Mouse (Mus musculus) gonadal fat pad, adult 2 months (tissue): ENCODE measurements around the gene Spag16. TPM values are rescaled to one million over a fixed set of nuclear protein-coding genes. Genes with fewer than 3 reads are reported as not detected.

Experiments used
- DNase-seq: peaks from one replicate; pipeline ENCODE4 v3.0.0-alpha.2; 2012; ENCODE audit warnings: low read depth
- polyA plus RNA-seq: library from polyadenylated mRNA; depleted of rRNA; stranded (reverse); fragments of >200 nt; gene quantifications from 2 replicates; pipeline ENCODE4 v1.2.3, GENCODE M21; 2012; rRNA removed

Spag16 gene
- polyA plus RNA-seq, 1 experiment: 0.72 TPM

DNA sequence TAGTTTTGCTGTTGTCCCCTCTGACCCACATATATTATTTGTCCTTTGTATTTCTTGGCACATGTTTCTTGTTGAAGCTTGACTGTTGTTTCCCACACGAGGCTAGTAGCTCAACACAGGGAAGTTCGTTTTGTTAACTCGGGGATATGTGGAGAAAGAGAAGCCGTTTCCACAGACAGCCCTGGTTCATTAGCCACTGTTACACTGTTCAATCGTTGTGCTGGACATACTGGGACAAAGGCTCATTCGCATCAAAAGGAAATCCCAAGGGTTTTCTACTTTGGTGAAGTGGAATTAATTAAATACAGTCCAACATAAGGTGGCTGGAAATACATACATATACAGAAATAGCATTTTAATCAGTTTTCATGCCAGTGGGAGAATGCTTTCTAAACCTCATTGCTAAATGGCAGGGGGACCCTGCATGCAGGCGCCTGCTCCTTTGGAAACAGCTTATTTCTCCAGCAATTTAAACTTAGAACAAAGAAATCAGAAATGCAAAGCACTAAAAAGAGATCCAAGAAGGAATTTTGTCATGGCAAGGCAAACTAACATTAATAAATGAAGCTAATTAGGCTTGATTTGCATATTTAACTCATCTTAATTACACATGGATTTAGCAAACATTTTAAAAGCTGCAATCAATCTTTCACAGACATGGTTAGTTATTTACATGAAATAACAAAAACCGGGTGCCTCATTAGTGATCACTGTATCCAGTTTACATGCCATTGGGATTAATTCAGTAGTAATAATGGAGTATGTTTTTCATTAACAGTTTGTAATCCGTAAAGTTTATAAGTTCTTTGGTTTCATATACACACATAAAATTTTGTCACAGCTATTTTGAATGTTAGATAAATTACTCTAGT, 615.7 kb downstream of the Spag16 start:
- no peak for DNase-seq

DNA sequence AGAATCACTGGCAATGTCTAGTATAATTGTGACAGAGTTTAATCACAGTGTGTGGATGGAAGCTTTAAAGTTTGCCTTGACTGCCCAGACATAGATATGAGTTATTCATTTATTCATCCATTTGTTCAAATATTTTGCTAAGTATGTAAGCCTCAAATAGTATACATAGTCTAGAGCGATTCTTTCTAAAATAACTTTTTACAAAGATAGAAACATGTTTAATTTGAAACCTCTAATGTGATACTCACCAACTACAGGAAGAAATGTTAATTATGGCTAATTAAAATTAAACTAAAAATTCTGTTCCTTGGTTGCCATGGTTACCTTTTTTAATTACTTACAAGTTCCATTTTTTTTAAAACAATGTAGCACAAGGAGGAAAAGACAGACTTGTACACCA, 653.1 kb downstream of the Spag16 start:
- no peak for DNase-seq

DNA sequence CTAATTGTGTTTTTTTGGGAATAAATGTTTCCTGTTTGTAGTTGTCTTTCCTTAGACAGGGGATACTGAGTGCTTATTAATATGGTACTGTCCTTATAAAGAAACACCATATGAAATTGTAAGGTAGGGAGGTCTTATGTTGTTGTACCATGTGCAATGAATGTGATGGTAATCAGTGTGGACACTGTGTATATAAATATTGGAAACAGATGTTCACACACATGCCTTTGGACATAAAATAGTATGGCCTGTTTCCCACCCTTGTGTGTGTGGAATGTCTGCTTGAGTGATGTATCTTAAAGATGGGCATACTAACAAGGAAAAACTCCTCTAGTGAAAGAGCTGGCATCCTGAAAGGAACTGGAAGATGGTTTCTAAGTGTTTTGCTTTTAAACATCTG, 692.1 kb downstream of the Spag16 start:
- no peak for DNase-seq

DNA sequence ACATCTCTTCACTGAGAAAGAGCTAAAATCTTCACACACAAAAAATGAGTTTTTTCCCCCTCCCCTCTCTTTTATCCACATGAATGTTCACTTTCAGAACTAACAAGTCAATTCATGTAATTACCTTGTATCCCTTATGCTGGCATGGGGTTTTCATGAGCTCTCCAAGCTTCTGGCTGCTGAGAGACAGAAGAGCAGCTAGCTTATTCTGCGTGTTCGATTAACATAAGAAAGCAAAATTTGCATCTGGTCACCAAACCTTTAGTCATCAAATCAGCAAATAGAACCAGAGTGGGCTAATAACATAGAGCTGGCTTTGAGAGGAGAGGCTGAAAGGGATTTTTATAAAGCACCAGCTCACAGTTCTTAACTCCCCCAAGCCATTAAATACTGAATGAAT, 700.4 kb downstream of the Spag16 start:
- DNase-seq: no peak

DNA sequence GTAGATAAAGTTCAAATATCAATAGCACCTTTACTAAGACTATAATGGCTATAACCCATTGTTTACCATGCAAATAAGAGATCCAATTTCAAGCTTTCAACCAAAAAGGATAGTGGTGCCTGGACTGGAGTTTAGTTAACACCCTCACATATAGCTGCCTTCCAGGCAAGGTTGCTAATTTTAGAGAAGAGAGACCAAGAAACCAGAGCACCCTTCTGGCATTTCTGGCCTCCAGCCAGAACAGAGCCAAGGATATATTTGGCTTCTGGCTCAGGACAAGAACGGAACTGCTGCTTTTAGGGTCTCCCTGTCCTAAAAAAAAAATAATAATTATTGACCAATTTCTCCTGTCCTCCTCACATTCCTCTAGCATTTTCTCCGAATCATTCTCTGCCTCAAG, 703.0 kb downstream of the Spag16 start:
- DNase-seq: no peak

DNA sequence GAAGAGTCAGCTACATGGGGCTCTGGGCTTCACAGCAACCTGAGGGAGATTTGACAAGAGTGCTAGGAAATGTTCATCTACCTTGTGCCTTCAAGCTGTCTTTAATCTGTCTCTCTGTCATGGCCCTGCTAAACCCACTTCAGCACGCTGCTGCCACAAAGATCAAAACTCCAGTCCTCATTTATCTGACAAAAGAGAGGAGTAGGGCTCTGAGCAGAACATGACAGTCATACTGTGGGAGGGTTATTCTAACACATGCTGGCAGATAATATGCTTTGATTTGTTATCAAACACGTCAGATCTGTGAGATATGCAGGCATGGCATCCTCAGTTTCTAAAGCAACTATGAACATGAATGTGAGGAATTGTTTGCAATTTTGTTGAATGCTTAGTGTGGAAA, 725.1 kb downstream of the Spag16 start:
- no peak for DNase-seq

DNA sequence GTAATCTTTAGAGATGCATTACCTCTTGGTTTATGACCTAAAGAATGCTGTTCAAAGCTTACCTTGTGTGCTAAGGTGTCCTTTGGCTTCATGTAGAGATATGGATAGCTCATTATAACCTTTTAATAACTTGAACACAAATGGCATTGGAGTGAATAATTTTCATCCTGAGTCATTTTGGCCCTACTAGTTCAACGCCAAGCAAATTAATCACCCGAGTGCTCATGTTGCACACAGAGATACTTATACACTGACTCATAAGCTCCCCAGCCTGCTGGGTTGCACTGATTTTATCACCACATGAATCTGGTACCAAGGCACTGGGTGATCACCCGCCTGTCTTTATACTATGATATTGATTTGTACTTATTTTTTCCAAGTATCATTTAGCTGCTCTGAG, 795.0 kb downstream of the Spag16 start:
- DNase-seq: no peak

DNA sequence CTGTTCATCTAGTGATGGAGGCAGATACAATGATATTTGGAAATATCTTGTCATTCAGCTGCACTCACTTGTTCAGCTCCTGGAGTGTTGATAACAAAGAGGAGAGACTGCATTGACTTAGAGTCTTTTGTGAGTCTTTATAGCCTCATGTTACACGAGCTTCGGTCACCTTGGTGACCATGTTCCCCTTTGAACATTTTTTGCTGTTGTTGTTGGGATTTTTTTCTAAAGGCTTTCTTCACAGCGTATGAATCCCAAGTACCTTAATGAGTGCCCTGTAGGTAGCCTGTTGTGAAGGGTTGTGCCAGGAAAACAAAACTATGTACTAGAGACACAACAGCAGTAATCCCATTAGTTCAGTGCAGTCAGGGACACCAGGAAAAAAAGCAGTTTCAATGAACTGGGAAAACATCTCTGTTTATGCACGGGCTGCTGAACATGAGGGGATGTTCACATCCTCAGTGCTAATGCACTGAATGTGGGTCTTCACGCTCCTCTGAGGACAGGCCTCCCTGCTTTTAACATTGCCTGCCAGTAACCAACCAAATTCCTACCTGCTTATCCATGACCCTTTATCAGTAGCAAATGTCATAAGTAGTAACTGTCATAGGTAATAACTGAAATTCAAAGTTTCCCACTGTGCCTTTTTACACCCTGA, 798.2 kb downstream of the Spag16 start:
- DNase-seq: no peak

DNA sequence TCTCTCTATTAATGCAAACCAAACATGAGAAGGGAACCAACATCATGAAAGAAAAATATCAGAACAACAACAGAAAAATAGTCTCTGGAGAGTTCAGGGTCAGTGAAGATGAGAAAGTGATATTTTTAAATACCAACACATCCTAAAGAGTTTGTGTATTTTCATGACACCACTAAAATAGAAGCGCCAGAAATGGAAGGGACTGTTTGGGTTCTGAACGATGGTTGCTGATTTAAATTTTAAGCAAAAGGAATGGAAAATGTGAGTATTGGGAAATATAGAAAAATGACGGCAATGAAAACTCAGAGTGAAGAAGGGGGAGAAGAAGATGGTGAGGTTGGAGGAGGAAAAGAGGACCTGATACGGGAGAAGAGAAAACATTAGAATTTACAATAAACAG, 825.9 kb downstream of the Spag16 start:
- no peak for DNase-seq

DNA sequence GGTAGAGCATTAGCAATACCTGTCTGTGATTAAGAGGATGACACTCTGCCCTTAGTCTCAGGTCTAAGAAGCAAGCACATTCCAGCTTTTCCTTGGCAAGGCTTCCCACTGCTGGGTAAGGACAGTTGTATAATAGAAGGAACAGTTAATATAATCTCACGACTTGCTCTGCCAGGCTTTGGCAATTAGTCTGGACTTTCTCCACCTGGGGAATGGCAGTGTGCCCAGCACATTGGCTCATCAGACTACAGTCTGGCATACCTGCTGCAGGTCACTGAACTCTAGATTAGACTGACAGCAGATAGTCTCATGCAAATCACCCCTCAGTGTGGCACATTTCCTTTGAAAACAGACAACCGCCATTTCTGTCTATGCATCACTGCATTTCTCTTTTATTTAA, 865.8 kb downstream of the Spag16 start:
- peak; percentile 9 for DNase-seq

DNA sequence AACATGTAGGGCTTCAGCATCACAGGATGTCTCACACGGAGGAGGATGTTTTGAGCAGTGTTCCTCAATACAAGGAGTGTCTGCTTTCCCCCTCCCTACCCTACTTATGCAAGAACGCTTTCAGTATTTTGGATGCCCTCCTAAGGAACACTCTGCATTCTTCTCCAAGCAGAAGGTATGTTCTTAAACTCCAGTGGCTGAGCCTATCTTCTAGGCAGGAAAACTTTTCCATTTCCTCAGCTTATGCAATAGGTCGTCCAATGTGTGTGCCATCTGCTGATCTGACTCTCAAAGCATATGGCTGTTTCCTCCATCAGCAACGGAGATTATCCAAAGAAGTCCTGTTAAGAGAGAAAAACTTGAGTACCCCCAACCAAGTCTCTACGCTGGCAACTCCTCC, 873.5 kb downstream of the Spag16 start:
- no peak for DNase-seq

DNA sequence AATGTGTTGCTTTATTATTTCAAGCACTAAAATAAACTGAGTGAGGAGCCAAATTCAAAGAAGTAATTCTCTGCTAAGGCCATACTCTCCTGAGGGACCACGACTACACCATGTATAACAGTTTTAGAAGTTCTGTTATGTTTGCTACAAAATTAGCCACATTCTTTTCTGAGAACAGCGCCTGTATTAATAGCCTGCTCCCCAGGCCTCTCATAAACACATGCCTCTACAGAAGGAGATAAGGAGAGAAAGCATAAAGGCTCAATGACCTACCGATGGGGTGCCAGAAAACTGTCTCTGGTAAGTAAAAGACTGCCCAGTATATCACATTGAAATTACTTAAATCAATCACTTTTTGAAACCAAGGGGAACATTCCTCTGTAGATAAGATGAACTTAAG, 877.2 kb downstream of the Spag16 start:
- no peak for DNase-seq

DNA sequence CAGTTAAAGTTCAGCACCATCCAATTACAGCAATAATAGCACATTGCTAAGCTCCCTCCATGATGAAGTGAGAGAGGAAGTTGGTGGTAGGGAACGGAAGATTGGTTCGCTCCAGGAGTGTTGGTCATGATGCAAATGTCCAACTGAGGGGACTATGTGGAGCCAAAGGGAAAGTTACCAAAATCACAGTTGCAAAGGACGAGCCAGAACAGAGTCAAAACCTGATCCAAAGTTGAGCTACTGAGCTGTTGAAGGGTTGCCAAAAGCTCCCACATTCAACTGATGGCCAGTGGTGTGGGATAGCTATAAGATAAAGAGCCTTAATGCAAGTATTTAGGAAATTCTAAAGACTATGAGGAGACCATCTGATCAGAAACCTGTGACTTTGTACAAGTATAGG, 879.1 kb downstream of the Spag16 start:
- no peak for DNase-seq

DNA sequence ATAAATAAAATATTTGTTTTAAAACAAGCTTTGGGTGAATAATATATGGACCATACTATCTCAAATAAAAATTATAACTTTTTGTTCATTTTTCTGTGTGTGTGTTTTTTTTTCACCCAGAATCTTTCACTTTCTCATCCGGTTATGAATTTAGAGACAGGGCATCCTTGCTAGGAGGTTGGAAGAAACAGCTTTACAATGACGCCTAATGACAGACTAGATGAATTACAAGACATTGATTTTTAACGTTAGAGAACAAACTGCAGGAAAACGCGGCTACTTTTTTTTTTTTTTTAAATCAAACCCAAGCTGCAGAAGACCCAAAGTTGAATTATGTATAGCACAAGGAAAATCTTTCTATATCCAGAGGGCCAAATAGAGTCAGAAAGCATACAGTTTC, 898.3 kb downstream of the Spag16 start:
- no peak for DNase-seq

DNA sequence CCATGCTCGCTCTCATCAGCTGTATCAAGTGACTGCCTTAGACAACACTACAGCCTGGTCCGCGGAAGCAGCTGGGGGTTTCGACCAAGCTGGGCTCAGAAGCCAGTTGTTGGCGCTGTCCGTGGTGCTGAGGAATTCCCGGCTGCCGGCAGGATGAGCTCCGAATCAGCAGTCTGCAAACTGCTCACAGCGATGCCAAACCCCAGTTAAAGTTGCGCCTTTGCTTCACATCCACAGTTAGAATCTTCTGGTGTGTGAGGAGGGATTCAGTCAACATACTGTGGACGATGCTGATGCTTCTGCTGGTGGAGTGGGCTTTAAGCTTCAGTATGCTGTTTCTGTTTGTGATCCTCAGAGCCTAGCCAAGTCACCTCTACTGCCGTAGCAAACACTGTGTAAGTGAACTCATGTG, 898.9 kb downstream of the Spag16 start, which contains the start of gene Vwc2l:
TSS of gene Vwc2l (plus strand) at position 61 of the 412 bp plus-strand sequence.
- DNase-seq: no peak

Other genes starting within 250 kb of the Spag16 start
- 2.2 and 2.6 TPM in 2 replicates for gene Ikzf2, start 139.7 kb upstream of the Spag16 start, polyA plus RNA-seq